Mouse (Mus musculus): ENCODE data around the gene Tm7sf3. TPM values are rescaled to one million over a fixed set of nuclear protein-coding genes. Genes with fewer than 3 reads are reported as not detected.
"Not testable (repeated sequence)": the region's sequence is repeated elsewhere in the genome, so short reads cannot be mapped to it uniquely, and the experiment has no call there.

Gene Tm7sf3
- total RNA-seq, 2 experiments from 2014 or later: 38.8 to 42.2 TPM

GRCm38 (mm10) chr6:146615891-146616290, 26.7 kb downstream of the Tm7sf3 start:
- no peak for DNase-seq (ENCODE audit: low spot score in 2 of 2)

GRCm38 (mm10) chr6:146614541-146614940, 28.1 kb downstream of the Tm7sf3 start:
- DNase-seq (ENCODE audit: low spot score in 2 of 2): no peak

- DNase-seq (ENCODE audit: low spot score in 2 of 2): no peak
These were observed 28.7 kb downstream of the Tm7sf3 start for GRCm38 (mm10) chr6:146613907-146614306.

GRCm38 (mm10) chr6:146612736-146613135, 29.9 kb downstream of the Tm7sf3 start:
- no peak for DNase-seq (ENCODE audit: low spot score in 2 of 2)

- no peak for DNase-seq (ENCODE audit: low spot score in 2 of 2)
These were observed 30.7 kb downstream of the Tm7sf3 start for GRCm38 (mm10) chr6:146611897-146612296.

- DNase-seq (ENCODE audit: low spot score in 2 of 2): no peak
These were observed 31.2 kb downstream of the Tm7sf3 start for GRCm38 (mm10) chr6:146611385-146611784.

- no peak for DNase-seq (ENCODE audit: low spot score in 2 of 2)
These were observed 39.0 kb downstream of the Tm7sf3 start for GRCm38 (mm10) chr6:146603651-146604050.

GRCm38 (mm10) chr6:146602601-146603000, 40.0 kb downstream of the Tm7sf3 start:
- DNase-seq (ENCODE audit: low spot score in 2 of 2): no peak

GRCm38 (mm10) chr6:146585134-146585533, 57.5 kb downstream of the Tm7sf3 start:
- DNase-seq (ENCODE audit: low spot score in 2 of 2): no peak

GRCm38 (mm10) chr6:146583366-146584046, 59.1 kb downstream of the Tm7sf3 start:
- no peak for DNase-seq (ENCODE audit: low spot score in 2 of 2)

- no peak for DNase-seq (ENCODE audit: low spot score in 2 of 2)
These were observed 62.2 kb downstream of the Tm7sf3 start for GRCm38 (mm10) chr6:146580381-146580926.

- peak; percentile 17 to 30 for DNase-seq (ENCODE audit: low spot score in 2 of 2)
These were observed 64.0 kb downstream of the Tm7sf3 start for GRCm38 (mm10) chr6:146578586-146578985.

- no peak for DNase-seq (ENCODE audit: low spot score in 2 of 2)
These were observed 64.5 kb downstream of the Tm7sf3 start for GRCm38 (mm10) chr6:146578111-146578531.

- DNase-seq (ENCODE audit: low spot score in 2 of 2): peak; percentile 95 to 96
These were observed 65.1 kb downstream of the Tm7sf3 start, which contains the start of gene Ints13 for GRCm38 (mm10) chr6:146577310-146578109. TSS of gene Ints13 (minus strand) at chr6:146577835.

GRCm38 (mm10) chr6:146576903-146577302, 65.7 kb downstream of the Tm7sf3 start, which contains the start of gene Fgfr1op2:
TSS of gene Fgfr1op2 (plus strand) at chr6:146577203.
- no peak for DNase-seq (ENCODE audit: low spot score in 2 of 2)

- DNase-seq (ENCODE audit: low spot score in 2 of 2): no peak
These were observed 70.6 kb downstream of the Tm7sf3 start for GRCm38 (mm10) chr6:146572073-146572472.

GRCm38 (mm10) chr6:146562461-146562860, 80.2 kb downstream of the Tm7sf3 start:
- not testable (repeated sequence) for DNase-seq (ENCODE audit: low spot score in 2 of 2)

Other genes with a start within 250 kb of the Tm7sf3 start
- 10 to 100 TPM; 27.2 to 28.7 TPM for gene Itpr2, start 140.6 kb downstream of the Tm7sf3 start, total RNA-seq (2021)
- gene Fgfr1op2, start 65.6 kb downstream of the Tm7sf3 start, total RNA-seq (2021): 10 to 100 TPM; 54.6 to 58.8 TPM
- 10 to 100 TPM; 37.6 to 41.0 TPM for gene Ints13, start 65.0 kb downstream of the Tm7sf3 start, total RNA-seq (2021)
- 10 to 100 TPM; 41.1 to 46.1 TPM for gene Med21, start 277 bp downstream of the Tm7sf3 start, total RNA-seq (2021)
- 10 to 100 TPM; 19.2 to 22.9 TPM for gene Stk38l, start 82.2 kb upstream of the Tm7sf3 start, total RNA-seq (2021)
- 10 to 100 TPM in 1 of 2 experiments, 1 to 10 TPM in 1; 9.8 to 14.1 TPM for gene Arntl2, start 153.2 kb upstream of the Tm7sf3 start, total RNA-seq (2021)
- not detected for gene Smco2, start 207.3 kb upstream of the Tm7sf3 start, total RNA-seq (2021)
- gene Ppfibp1, start 245.7 kb upstream of the Tm7sf3 start, total RNA-seq (2021): 10 to 100 TPM; 56.5 to 64.7 TPM